Mouse (Mus musculus) liver, postnatal 0 days (tissue): ENCODE results near the gene Hist3h2ba. TPM values are rescaled to one million over a fixed set of nuclear protein-coding genes. Genes with fewer than 3 reads are reported as not detected.

Experiments
- ATAC-seq: fragments of 200-750 bp; cut with Nextera tagmentation; 2 replicates; pipeline ENCODE4 v1.8.0; 2017; ENCODE audit warnings: mild to moderate bottlenecking, moderate library complexity
- DNase-seq: peaks from one replicate; pipeline ENCODE4 v3.0.0-alpha.2; 2016
- H3K27ac ChIP-seq: fragments of 300-500 bp; sonication (generic); 2 replicates; pipeline ENCODE4 v1.5.1; 2014; ENCODE audit warnings: antibody characterized with exemption, moderate library complexity, mild to moderate bottlenecking, low read depth
- H3K27me3 ChIP-seq: fragments of 300-500 bp; sonication (generic); 2 replicates; pipeline ENCODE4 v1.6.1; 2014; ENCODE audit warnings: low read length, control low read depth, mixed read lengths; ENCODE audit not compliant: insufficient read depth
- H3K36me3 ChIP-seq: fragments of 300-500 bp; sonication (generic); replicated peaks from 2 replicates; pipeline ENCODE4 v1.6.1; 2014; ENCODE audit warnings: mild to moderate bottlenecking, control low read depth, low read length, moderate library complexity, mixed read lengths; ENCODE audit not compliant: insufficient read depth
- H3K4me1 ChIP-seq: fragments of 300-500 bp; sonication (generic); 2 replicates; pipeline ENCODE4 v1.6.1; 2014; ENCODE audit warnings: antibody characterized with exemption, mild to moderate bottlenecking, control low read depth; ENCODE audit not compliant: insufficient read depth
- H3K4me2 ChIP-seq: fragments of 300-500 bp; sonication (generic); 2 replicates; pipeline ENCODE4 v1.6.1; 2014; ENCODE audit warnings: low read depth, mild to moderate bottlenecking, low read length, moderate library complexity, mixed read lengths
- H3K4me3 ChIP-seq: fragments of 300-500 bp; sonication (generic); 2 replicates; pipeline ENCODE4 v1.5.1; 2014; ENCODE audit warnings: low read depth, low read length
- H3K9ac ChIP-seq: fragments of 300-500 bp; sonication (generic); replicated peaks from 2 replicates; pipeline ENCODE4 v1.6.1; 2014; ENCODE audit warnings: mild to moderate bottlenecking, moderate library complexity
- H3K9me3 ChIP-seq: fragments of 300-500 bp; sonication (generic); 2 replicates; pipeline ENCODE4 v1.6.1; 2016; ENCODE audit warnings: mild to moderate bottlenecking, control low read depth, low read length, mixed read lengths
- CTCF ChIP-seq: sonication (generic); IDR thresholded peaks from 2 replicates; pipeline ENCODE4 v1.5.1; 2016; ENCODE audit warnings: antibody characterized with exemption, low read depth
- EP300 ChIP-seq: IDR thresholded peaks from 2 replicates; pipeline ENCODE4 v1.6.1; 2016; ENCODE audit warnings: antibody characterized with exemption, low read depth, mild to moderate bottlenecking
- WGBS: fragments of 180-500 bp; shearing (Covaris S2); extraction: QIAGEN DNeasy Blood & Tissue Kit; methylation state at CpG from one replicate; pipeline ENCODE4 v1.1.7; 2014; ENCODE audit not compliant: insufficient replicate concordance; 5-methylcytosine and 5-hydroxymethylcytosine counted together
- polyA plus RNA-seq: library from polyadenylated mRNA; unstranded; fragments of >200 nt; fragmentation: Nextera tagmentation; extraction: Ambion mirVana; gene quantifications from 2 replicates; pipeline ENCODE4 v1.2.1, GENCODE M21; 2015

Gene Hist3h2ba
- 4.9 and 10.0 TPM in 2 replicates for polyA plus RNA-seq

- H3K9ac ChIP-seq = peak within 1 kb of the TSS; percentile 59
Measured at GRCm38 (mm10) chr11:58948542-58949479, at the start of gene Hist3h2ba. Gene Hist3h2ba, plus strand, starts transcription at chr11:58948920.

GRCm38 (mm10) chr11:58901080-58901479 lies 47.6 kb upstream of the Hist3h2ba start:
- peak overlapping the region; percentile 1; the same call in 1 of the 2 replicates for H3K4me3 ChIP-seq
- ATAC-seq (peak; percentile 26), DNase-seq (no peak)
- H3K27me3 ChIP-seq = no peaks in the 10 kb centered on the region
- H3K4me2 ChIP-seq = peak overlapping the region; percentile 87
- 0 out of 2 replicates have a peak overlapping the region, but pooled peaks have one; percentile 1 for H3K9ac ChIP-seq
- H3K4me1 ChIP-seq = peaks cover 25% of the 10 kb centered on the region
- no peaks in the 10 kb centered on the region for H3K9me3 ChIP-seq
- H3K36me3 ChIP-seq = peaks cover 47% of the 10 kb centered on the region
- peak overlapping the region; percentile 17 for H3K27ac ChIP-seq
- TF ChIP-seq EP300 (peak; percentile 41; the same call in 1 of the 2 replicates), CTCF (no peak)

More at GRCm38 (mm10) chr11:58948542-58949479, at the start of gene Hist3h2ba:
- Histone ChIP-seq H3K27me3 (peaks cover 27% of the 10 kb centered on the region), H3K4me3 (peak within 1 kb of the TSS; percentile 48), H3K4me1 (peaks cover 22% of the 10 kb centered on the region), H3K4me2 (peak within 1 kb of the TSS; percentile 72), H3K36me3 (no peaks in the 10 kb centered on the region), H3K9me3 (no peaks in the 10 kb centered on the region), H3K27ac (peak within 1 kb of the TSS; percentile 65)
- ATAC-seq (peak; percentile 84), DNase-seq (peak; percentile 53)
- WGBS = under 1% methylated on average over 40 of the region's 48 CpGs
- TF ChIP-seq EP300 (peak; percentile 51; the same call in 1 of the 2 replicates), CTCF (no peak)

GRCm38 (mm10) chr11:58903511-58904409 lies 45.0 kb upstream of the Hist3h2ba start, which contains the start of gene Zfp39:
Gene Zfp39, minus strand, starts transcription at chr11:58904225.
- Histone ChIP-seq H3K4me2 (peak within 1 kb of the TSS; percentile 87), H3K4me3 (peak within 1 kb of the TSS; percentile 67), H3K4me1 (peaks cover 25% of the 10 kb centered on the region), H3K36me3 (peaks cover 24% of the 10 kb centered on the region), H3K27ac (peak within 1 kb of the TSS; percentile 96), H3K27me3 (no peaks in the 10 kb centered on the region), H3K9ac (peak within 1 kb of the TSS; percentile 88), H3K9me3 (no peaks in the 10 kb centered on the region)
- TF ChIP-seq EP300 = no peak; the same call in 1 of the 2 replicates
- TF ChIP-seq CTCF = no peak; the same call in 1 of the 2 replicates
- peak; percentile 93 for ATAC-seq
- DNase-seq = peak; percentile 97
- WGBS = under 1% methylated on average over 40 of the region's 40 CpGs

GRCm38 (mm10) chr11:58904410-58904718 lies 44.4 kb upstream of the Hist3h2ba start:
- H3K27me3 ChIP-seq = no peaks in the 10 kb centered on the region
- H3K4me1 ChIP-seq = peaks cover 25% of the 10 kb centered on the region
- peak overlapping the region; percentile 67 for H3K4me3 ChIP-seq
- WGBS = under 1% methylated on average over 8 of the region's 8 CpGs
- peak overlapping the region; percentile 88 for H3K9ac ChIP-seq
- DNase-seq = no peak
- H3K9me3 ChIP-seq = no peaks in the 10 kb centered on the region
- H3K36me3 ChIP-seq = peaks cover 19% of the 10 kb centered on the region
- ATAC-seq = peak; percentile 16; the same call in 1 of the 2 replicates
- TF ChIP-seq CTCF = no peak
- no peak for TF ChIP-seq EP300
- H3K4me2 ChIP-seq = peak overlapping the region; percentile 87
- peak overlapping the region; percentile 96 for H3K27ac ChIP-seq

DNA sequence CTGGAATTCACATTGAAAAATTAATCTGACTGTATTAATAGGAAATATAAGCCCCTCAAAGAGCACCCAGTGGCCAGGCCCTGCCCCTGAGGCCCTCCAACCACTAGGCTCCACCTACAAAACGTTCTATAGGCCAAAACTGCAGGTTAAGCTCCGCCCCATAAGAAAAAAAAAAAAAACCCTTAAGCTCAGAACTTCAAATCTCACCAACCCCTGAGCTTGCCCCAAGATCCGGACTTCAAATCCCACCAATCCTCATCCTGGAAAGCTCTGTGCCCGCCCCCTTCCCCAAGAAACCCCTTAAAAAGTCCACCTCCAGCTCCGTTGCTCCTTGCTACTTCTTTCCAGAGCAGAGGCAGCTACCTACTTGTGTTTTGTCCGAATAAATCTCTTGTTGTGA lies 43.9 kb upstream of the Hist3h2ba start:
- Histone ChIP-seq H3K27me3 (no peaks in the 10 kb centered on the region), H3K4me2 (peak overlapping the region; percentile 87), H3K9ac (no peak overlapping the region; the same call in 1 of the 2 replicates), H3K27ac (peak overlapping the region; percentile 96), H3K4me1 (peaks cover 25% of the 10 kb centered on the region), H3K36me3 (peaks cover 17% of the 10 kb centered on the region), H3K4me3 (peak overlapping the region; percentile 67), H3K9me3 (no peaks in the 10 kb centered on the region)
- ATAC-seq (no peak), DNase-seq (no peak)
- 57% methylated on average over 6 of the region's 6 CpGs for WGBS
- TF ChIP-seq EP300 (no peak), CTCF (no peak)
